In genomic region chr1:133610601-133611000, GRCm38 (mm10) we compare ENCODE assay signal across 8 mouse cellular contexts. TPM values are rescaled to one million over a fixed set of nuclear protein-coding genes. Genes with fewer than 3 reads are reported as not detected.
DNase-seq lines count a peak whose midpoint lies in the region; ATAC-seq and TF ChIP-seq lines count a peak whose summit lies in the region.

No protein-coding gene starts in this region.

- H3K27me3 ChIP-seq in hindbrain, embryonic 13.5 days = no peaks in the 10 kb centered on the region
- H3K27me3 ChIP-seq in hindbrain, embryonic 12.5 days = no peaks in the 10 kb centered on the region
- no peaks in the 10 kb centered on the region for H3K27me3 ChIP-seq in G1E (ENCODE audit: insufficient read depth, low read length)
- no peaks in the 10 kb centered on the region for H3K27me3 ChIP-seq in erythroblast, embryonic 14.5 days (ENCODE audit: control insufficient read depth)
- no peaks in the 10 kb centered on the region for H3K27me3 ChIP-seq in liver, embryonic 15.5 days

- DNase-seq in G1E (ENCODE audit: low spot score) = no peak
- no peak for DNase-seq in embryo, embryonic 11 days
- no peak for DNase-seq in adrenal gland, adult (ENCODE audit: inconsistent age in 2 of 2, low spot score in 1 of 2)

- peak overlapping the region; percentile 13; the same call in 1 of the 2 replicates for H3K4me2 ChIP-seq in hindbrain, embryonic 13.5 days
- no peak overlapping the region for H3K4me2 ChIP-seq in hindbrain, embryonic 12.5 days (replicated peaks)
- peak overlapping the region; percentile 72 for H3K4me2 ChIP-seq in liver, embryonic 15.5 days

- H3K9me3 ChIP-seq in hindbrain, embryonic 13.5 days = no peaks in the 10 kb centered on the region
- H3K9me3 ChIP-seq in hindbrain, embryonic 12.5 days (replicated peaks) = no peaks in the 10 kb centered on the region
- no peaks in the 10 kb centered on the region for H3K9me3 ChIP-seq in G1E (replicated peaks)
- H3K9me3 ChIP-seq in erythroblast, embryonic 14.5 days (ENCODE audit: control insufficient read depth, low read length) = no peaks in the 10 kb centered on the region
- H3K9me3 ChIP-seq in liver, embryonic 15.5 days (replicated peaks) = no peaks in the 10 kb centered on the region

- H3K36me3 ChIP-seq in hindbrain, embryonic 13.5 days = peaks cover 33% of the 10 kb centered on the region
- H3K36me3 ChIP-seq in hindbrain, embryonic 12.5 days = peaks cover 29% of the 10 kb centered on the region
- H3K36me3 ChIP-seq in G1E (replicated peaks) = peaks cover 31% of the 10 kb centered on the region
- H3K36me3 ChIP-seq in erythroblast, embryonic 14.5 days (ENCODE audit: control insufficient read depth) = peaks cover 41% of the 10 kb centered on the region
- H3K36me3 ChIP-seq in liver, embryonic 15.5 days (replicated peaks) = peaks cover 33% of the 10 kb centered on the region

- 0 out of 2 replicates have a peak overlapping the region, but pooled peaks have one; percentile 49 for H3K9ac ChIP-seq in hindbrain, embryonic 13.5 days
- H3K9ac ChIP-seq in hindbrain, embryonic 12.5 days = no peak overlapping the region
- H3K9ac ChIP-seq in liver, embryonic 15.5 days = no peak overlapping the region

- no peak for TF ChIP-seq CTCF in G1E (IDR thresholded peaks at IDR 0.05; ENCODE audit: low read depth, low read length)

- H3K27ac ChIP-seq in hindbrain, embryonic 13.5 days = no peak overlapping the region
- no peak overlapping the region for H3K27ac ChIP-seq in hindbrain, embryonic 12.5 days
- no peak overlapping the region for H3K27ac ChIP-seq in liver, embryonic 15.5 days (replicated peaks)

- peak; percentile 41; the same call in 1 of the 2 replicates for ATAC-seq in hindbrain, embryonic 13.5 days (ENCODE audit: low FRiP score)
- ATAC-seq in hindbrain, embryonic 12.5 days (ENCODE audit: low FRiP score) = no peak; the same call in 1 of the 2 replicates
- no peak for ATAC-seq in G1E (ENCODE audit: extremely low read depth, insufficient number of reproducible peaks, low FRiP score, poor library complexity, severe bottlenecking)
- no peak for ATAC-seq in liver, embryonic 15.5 days (ENCODE audit: insufficient read depth)
- no peak for ATAC-seq in CD4-positive, CD25-positive, alpha-beta regulatory T cell, adult 4 months

- no peak overlapping the region for H3K4me3 ChIP-seq in hindbrain, embryonic 13.5 days
- no peak overlapping the region for H3K4me3 ChIP-seq in hindbrain, embryonic 12.5 days
- peak overlapping the region; percentile 87 for H3K4me3 ChIP-seq in G1E (ENCODE audit: low read depth, low read length)
- peak overlapping the region; percentile 90 for H3K4me3 ChIP-seq in erythroblast, embryonic 14.5 days (replicated peaks)
- H3K4me3 ChIP-seq in liver, embryonic 15.5 days (replicated peaks) = peak overlapping the region; percentile 98

- H3K4me1 ChIP-seq in hindbrain, embryonic 13.5 days (replicated peaks) = peaks cover 11% of the 10 kb centered on the region
- peaks cover 9% of the 10 kb centered on the region for H3K4me1 ChIP-seq in hindbrain, embryonic 12.5 days
- H3K4me1 ChIP-seq in G1E (ENCODE audit: insufficient read depth, low read depth, low read length) = peaks cover 30% of the 10 kb centered on the region
- H3K4me1 ChIP-seq in erythroblast, embryonic 14.5 days (ENCODE audit: control insufficient read depth) = peaks cover 32% of the 10 kb centered on the region
- H3K4me1 ChIP-seq in liver, embryonic 15.5 days (replicated peaks) = peaks cover 28% of the 10 kb centered on the region

- WGBS in hindbrain, embryonic 13.5 days = 60% methylated on average over 6 of the region's 6 CpGs
- whole genome bisulfite sequencing in hindbrain, embryonic 12.5 days = 59% methylated on average over 6 of the region's 6 CpGs
- 48% methylated on average over 6 of the region's 6 CpGs for WGBS in liver, embryonic 15.5 days (ENCODE audit: insufficient replicate concordance)

RNA-seq across cellular contexts. Expression of gene Snrpe, which starts 0.5 kb away (rescaled TPM):
- 586 and 614 TPM in 2 replicates for polyA plus RNA-seq in hindbrain, embryonic 13.5 days (2015; fragmentation: Nextera tagmentation; extraction: Ambion mirVana)
- polyA plus RNA-seq in hindbrain, embryonic 12.5 days (2016; fragmentation: Nextera tagmentation; extraction: Ambion mirVana) = 519 and 641 TPM in 2 replicates
- total RNA-seq in G1E (2014; fragmentation: Nextera tagmentation) (170 and 200 TPM in 2 replicates), G1E (2017) (1,043 and 1,097 TPM in 2 replicates)
- polyA plus RNA-seq in G1E (2012) = 25.3 and 33.5 TPM in 2 replicates
- 4.4 and 5.8 TPM in 2 replicates for polyA plus RNA-seq in erythroblast, embryonic 14.5 days (2012)
- polyA plus RNA-seq in liver, embryonic 15.5 days (2015; fragmentation: Nextera tagmentation; extraction: Ambion mirVana) = 292 and 335 TPM in 2 replicates
- 100 to 1,000 TPM; 281 to 399 TPM for polyA plus RNA-seq in CD4-positive, CD25-positive, alpha-beta regulatory T cell, adult 4 months (2017; shearing (Covaris generic))

RNA-seq across cellular contexts. Expression of gene Zbed6, which starts 50.1 kb away (rescaled TPM):
- not detected in 2 replicates for polyA plus RNA-seq in hindbrain, embryonic 13.5 days (2015; fragmentation: Nextera tagmentation; extraction: Ambion mirVana)
- polyA plus RNA-seq in hindbrain, embryonic 12.5 days (2016; fragmentation: Nextera tagmentation; extraction: Ambion mirVana) = not detected in 2 replicates
- 31.5 and 42.4 TPM in 2 replicates for total RNA-seq in G1E (2014; fragmentation: Nextera tagmentation)
- 22.2 and 26.1 TPM in 2 replicates for total RNA-seq in G1E (2017)
- not detected in 2 replicates for polyA plus RNA-seq in G1E (2012)
- polyA plus RNA-seq in erythroblast, embryonic 14.5 days (2012) = not detected in 2 replicates
- not detected in 2 replicates for polyA plus RNA-seq in liver, embryonic 15.5 days (2015; fragmentation: Nextera tagmentation; extraction: Ambion mirVana)
- not detected for polyA plus RNA-seq in CD4-positive, CD25-positive, alpha-beta regulatory T cell, adult 4 months (2017; shearing (Covaris generic))

RNA-seq across cellular contexts. Expression of gene Gm38394, which starts 50.5 kb away (rescaled TPM):
- 3.7 TPM in 2 replicates for polyA plus RNA-seq in hindbrain, embryonic 13.5 days (2015; fragmentation: Nextera tagmentation; extraction: Ambion mirVana)
- 6.9 and 7.2 TPM in 2 replicates for polyA plus RNA-seq in hindbrain, embryonic 12.5 days (2016; fragmentation: Nextera tagmentation; extraction: Ambion mirVana)
- 62.2 and 74.9 TPM in 2 replicates for total RNA-seq in G1E (2014; fragmentation: Nextera tagmentation)
- total RNA-seq in G1E (2017) = 16.6 and 22.2 TPM in 2 replicates
- polyA plus RNA-seq in G1E (2012) = 6.8 and 7.9 TPM in 2 replicates
- polyA plus RNA-seq in erythroblast, embryonic 14.5 days (2012) = 0.02 and 0.04 TPM in 2 replicates
- 1.3 TPM in 2 replicates for polyA plus RNA-seq in liver, embryonic 15.5 days (2015; fragmentation: Nextera tagmentation; extraction: Ambion mirVana)
- 1 to 10 TPM; 3.1 to 4.3 TPM for polyA plus RNA-seq in CD4-positive, CD25-positive, alpha-beta regulatory T cell, adult 4 months (2017; shearing (Covaris generic))

Comparison
In these comparisons a context has a peak if more than half of its experiments do, and no peak if none do; other contexts are left out.
1. H3K4me3 ChIP-seq: peak in G1E (single experiment), erythroblast, embryonic 14.5 days (single experiment) and liver, embryonic 15.5 days (single experiment); none in hindbrain, embryonic 13.5 days (single experiment) and hindbrain, embryonic 12.5 days (single experiment).